Mouse (Mus musculus) midbrain, embryonic 12.5 days (tissue): Measurements from ENCODE around the gene Dcaf5. TPM values are rescaled to one million over a fixed set of nuclear protein-coding genes. Genes with fewer than 3 reads are reported as not detected.

ENCODE experiments used
- ATAC-seq: fragments of 200-750 bp; cut with Nextera tagmentation; 2 replicates; pipeline ENCODE4 v1.8.0; 2017; ENCODE audit warnings: low read depth, moderate TSS enrichment, moderate library complexity; ENCODE audit not compliant: low FRiP score
- H3K27ac ChIP-seq: fragments of 300-500 bp; sonication (generic); replicated peaks from 2 replicates; pipeline ENCODE4 v1.5.1; 2016; ENCODE audit warnings: mild to moderate bottlenecking
- H3K27me3 ChIP-seq: fragments of 300-500 bp; sonication (generic); 2 replicates; pipeline ENCODE4 v1.6.1; 2016; ENCODE audit warnings: mild to moderate bottlenecking
- H3K36me3 ChIP-seq: fragments of 300-500 bp; sonication (generic); 2 replicates; pipeline ENCODE4 v1.6.1; 2016
- H3K4me1 ChIP-seq: fragments of 300-500 bp; sonication (generic); 2 replicates; pipeline ENCODE4 v1.6.1; 2016
- H3K4me2 ChIP-seq: fragments of 300-500 bp; sonication (generic); replicated peaks from 2 replicates; pipeline ENCODE4 v1.6.1; 2016; ENCODE audit warnings: mild to moderate bottlenecking, moderate library complexity
- H3K4me3 ChIP-seq: fragments of 300-500 bp; sonication (generic); 2 replicates; pipeline ENCODE4 v1.5.1; 2016; ENCODE audit warnings: mild to moderate bottlenecking
- H3K9ac ChIP-seq: fragments of 300-500 bp; sonication (generic); replicated peaks from 2 replicates; pipeline ENCODE4 v1.6.1; 2016; ENCODE audit warnings: mild to moderate bottlenecking, moderate library complexity
- H3K9me3 ChIP-seq: fragments of 300-500 bp; sonication (generic); 2 replicates; pipeline ENCODE4 v1.6.1; 2016; ENCODE audit warnings: mild to moderate bottlenecking
- WGBS: fragments of 180-500 bp; shearing (Covaris S2); methylation state at CpG from one replicate; pipeline ENCODE4 v1.1.7; 2016; 5-methylcytosine and 5-hydroxymethylcytosine counted together
- polyA plus RNA-seq: library from polyadenylated mRNA; unstranded; fragments of >200 nt; fragmentation: Nextera tagmentation; extraction: Ambion mirVana; gene quantifications from 2 replicates; pipeline ENCODE4 v1.2.1, GENCODE M21; 2016

Dcaf5 gene
- polyA plus RNA-seq, 1 experiment from 2014 or later: 26.1 TPM

DNA sequence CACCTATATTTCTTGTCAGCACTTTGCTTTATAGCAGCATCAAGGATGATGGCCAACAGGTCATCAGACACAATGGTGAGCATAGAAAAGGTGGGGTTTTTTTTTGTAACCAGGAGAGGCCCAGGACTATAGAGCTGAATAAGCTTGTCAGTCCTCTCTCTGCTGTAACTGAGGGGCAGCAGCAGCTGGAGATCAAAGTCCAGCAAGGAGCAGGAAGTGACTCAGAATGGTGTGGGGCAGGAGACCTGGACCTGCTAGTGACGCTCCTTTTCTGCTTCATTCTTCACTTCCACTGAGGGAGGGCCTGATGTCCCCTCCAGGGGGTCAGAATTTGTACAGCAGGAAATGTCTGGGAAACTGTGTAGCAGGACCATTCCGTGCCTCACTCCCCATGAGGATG, 106.8 kb downstream of the Dcaf5 start:
- no peak for ATAC-seq
- peaks cover 4% of the 10 kb centered on the region; the same call in 1 of the 2 replicates for H3K4me1 ChIP-seq
- H3K27me3 ChIP-seq: no peaks in the 10 kb centered on the region
- no peak overlapping the region for H3K4me3 ChIP-seq
- H3K4me2 ChIP-seq: no peak overlapping the region
- 70% methylated on average over 2 of the region's 2 CpGs for WGBS
- no peak overlapping the region for H3K27ac ChIP-seq
- no peaks in the 10 kb centered on the region for H3K36me3 ChIP-seq
- no peaks in the 10 kb centered on the region for H3K9me3 ChIP-seq
- no peak overlapping the region for H3K9ac ChIP-seq

GRCm38 (mm10) chr12:80326047-80326446, 110.4 kb downstream of the Dcaf5 start:
- H3K4me1 ChIP-seq: no peaks in the 10 kb centered on the region
- no peak overlapping the region for H3K4me2 ChIP-seq
- no peak overlapping the region for H3K27ac ChIP-seq
- ATAC-seq: no peak
- H3K36me3 ChIP-seq: no peaks in the 10 kb centered on the region
- H3K27me3 ChIP-seq: no peaks in the 10 kb centered on the region
- H3K9me3 ChIP-seq: no peaks in the 10 kb centered on the region
- no peak overlapping the region for H3K4me3 ChIP-seq
- H3K9ac ChIP-seq: no peak overlapping the region

DNA sequence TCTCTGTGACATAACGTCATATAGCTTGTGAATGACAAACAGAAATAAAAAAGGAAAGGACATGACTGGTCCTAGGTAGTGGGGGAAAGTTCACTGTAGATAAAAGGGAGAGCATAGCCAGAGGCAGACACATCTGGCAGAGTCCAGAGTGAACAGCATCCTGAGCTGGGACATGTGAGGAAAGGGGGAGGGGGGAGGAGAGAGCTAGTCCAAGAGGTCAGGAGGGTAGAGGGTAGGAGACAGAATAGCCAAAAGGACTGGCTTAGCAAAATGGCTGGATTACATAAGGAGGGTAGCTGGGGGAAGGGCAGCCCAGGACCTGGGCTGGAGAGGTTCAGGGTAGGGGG, 111.6 kb downstream of the Dcaf5 start:
- H3K27ac ChIP-seq: no peak overlapping the region
- 63% methylated on average over 1 of the region's 1 CpGs for WGBS
- no peak for ATAC-seq

GRCm38 (mm10) chr12:80324051-80324784, 112.2 kb downstream of the Dcaf5 start:
- H3K27me3 ChIP-seq: no peaks in the 10 kb centered on the region
- H3K9ac ChIP-seq: no peak overlapping the region
- H3K36me3 ChIP-seq: no peaks in the 10 kb centered on the region
- H3K4me3 ChIP-seq: no peak overlapping the region
- ATAC-seq: no peak
- H3K27ac ChIP-seq: no peak overlapping the region
- 85% methylated on average over 9 of the region's 9 CpGs for WGBS
- no peaks in the 10 kb centered on the region for H3K4me1 ChIP-seq
- H3K9me3 ChIP-seq: no peaks in the 10 kb centered on the region
- no peak overlapping the region for H3K4me2 ChIP-seq

More for the DNA sequence above, 111.6 kb downstream of the Dcaf5 start:
- no peaks in the 10 kb centered on the region for H3K36me3 ChIP-seq
- H3K4me2 ChIP-seq: no peak overlapping the region
- no peaks in the 10 kb centered on the region for H3K27me3 ChIP-seq
- H3K4me1 ChIP-seq: no peaks in the 10 kb centered on the region
- no peaks in the 10 kb centered on the region for H3K9me3 ChIP-seq
- no peak overlapping the region for H3K4me3 ChIP-seq
- H3K9ac ChIP-seq: no peak overlapping the region

GRCm38 (mm10) chr12:80323371-80324050, 112.9 kb downstream of the Dcaf5 start:
- WGBS: 60% methylated on average over 8 of the region's 8 CpGs
- ATAC-seq: no peak
- Histone ChIP-seq H3K9me3 (no peaks in the 10 kb centered on the region), H3K4me1 (no peaks in the 10 kb centered on the region), H3K4me2 (no peak overlapping the region), H3K27me3 (no peaks in the 10 kb centered on the region), H3K4me3 (no peak overlapping the region), H3K27ac (no peak overlapping the region), H3K9ac (no peak overlapping the region), H3K36me3 (no peaks in the 10 kb centered on the region)

- no peaks in the 10 kb centered on the region for H3K36me3 ChIP-seq
- H3K9ac ChIP-seq: no peak overlapping the region
- H3K27me3 ChIP-seq: no peaks in the 10 kb centered on the region
- no peak overlapping the region for H3K4me3 ChIP-seq
- no peaks in the 10 kb centered on the region for H3K4me1 ChIP-seq
- no peak overlapping the region for H3K27ac ChIP-seq
- no peak overlapping the region for H3K4me2 ChIP-seq
- no peak for ATAC-seq
- WGBS: 76% methylated on average over 6 of the region's 6 CpGs
- H3K9me3 ChIP-seq: no peaks in the 10 kb centered on the region
Measured at GRCm38 (mm10) chr12:80322494-80322893, 113.9 kb downstream of the Dcaf5 start.

DNA sequence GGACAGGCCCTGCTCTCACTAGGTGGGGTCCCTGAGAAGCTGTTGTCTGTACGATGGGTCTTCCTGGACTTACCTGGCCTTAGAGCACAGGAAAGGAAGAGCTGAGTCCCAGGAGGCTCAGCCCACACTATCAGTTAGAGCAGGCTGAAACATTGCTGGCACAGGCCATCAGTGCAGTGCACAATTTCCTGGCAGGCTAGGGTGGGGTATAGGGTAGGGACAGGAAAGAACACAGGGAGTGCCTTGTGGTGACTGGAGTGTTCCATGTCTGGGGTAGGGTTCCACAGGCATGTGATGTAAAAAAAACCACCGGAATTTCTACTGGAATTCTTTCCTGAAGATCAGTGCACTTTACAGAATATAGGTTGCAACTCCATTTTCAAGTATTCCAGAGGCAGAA, 117.3 kb downstream of the Dcaf5 start:
- Histone ChIP-seq H3K9ac (no peak overlapping the region), H3K4me1 (no peaks in the 10 kb centered on the region), H3K27me3 (no peaks in the 10 kb centered on the region), H3K4me2 (no peak overlapping the region), H3K4me3 (no peak overlapping the region), H3K9me3 (no peaks in the 10 kb centered on the region), H3K36me3 (no peaks in the 10 kb centered on the region), H3K27ac (no peak overlapping the region)
- WGBS: 86% methylated on average over 2 of the region's 2 CpGs
- ATAC-seq: no peak

GRCm38 (mm10) chr12:80315321-80315720, 121.1 kb downstream of the Dcaf5 start:
- 91% methylated on average over 2 of the region's 2 CpGs for WGBS
- no peak overlapping the region for H3K4me3 ChIP-seq
- H3K9ac ChIP-seq: no peak overlapping the region
- no peaks in the 10 kb centered on the region for H3K9me3 ChIP-seq
- no peak for ATAC-seq
- H3K36me3 ChIP-seq: no peaks in the 10 kb centered on the region
- H3K4me1 ChIP-seq: no peaks in the 10 kb centered on the region
- no peak overlapping the region for H3K4me2 ChIP-seq
- no peaks in the 10 kb centered on the region for H3K27me3 ChIP-seq
- H3K27ac ChIP-seq: no peak overlapping the region

DNA sequence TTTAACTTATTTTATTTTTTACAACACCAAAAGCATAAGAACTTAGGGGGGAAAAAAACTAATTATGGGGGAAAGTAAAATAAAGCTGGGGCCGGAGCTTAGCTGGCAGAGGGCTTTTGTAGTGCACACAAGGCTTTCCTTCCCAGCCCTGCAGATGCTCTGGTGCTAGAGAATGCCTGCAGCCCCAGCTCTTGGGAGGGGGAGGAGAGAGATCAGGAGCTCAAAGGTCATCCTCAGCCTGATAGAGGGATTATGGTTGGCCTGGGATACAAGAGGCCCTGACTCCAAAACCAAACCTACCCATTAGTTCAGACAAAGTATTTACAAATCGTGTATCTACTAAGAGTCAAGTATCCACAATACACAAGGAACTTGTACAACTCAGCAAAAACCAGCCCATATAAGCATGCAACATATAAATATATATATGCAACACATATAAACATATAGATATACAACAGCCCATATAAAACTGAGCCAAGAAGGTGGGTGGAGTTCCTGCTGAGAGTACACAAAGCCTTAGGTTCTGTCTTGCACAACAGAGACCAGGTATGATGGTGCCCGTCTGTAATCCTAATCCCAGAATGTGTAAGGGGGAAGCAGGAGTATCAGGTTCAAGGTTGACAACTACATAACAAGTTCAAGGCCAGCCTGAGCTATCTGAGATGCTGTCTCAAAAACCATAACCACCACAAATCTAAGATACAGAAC, 124.3 kb downstream of the Dcaf5 start:
- Histone ChIP-seq H3K9me3 (no peaks in the 10 kb centered on the region), H3K27ac (no peak overlapping the region), H3K4me3 (no peak overlapping the region), H3K4me1 (no peaks in the 10 kb centered on the region), H3K4me2 (no peak overlapping the region), H3K9ac (no peak overlapping the region), H3K27me3 (no peaks in the 10 kb centered on the region), H3K36me3 (no peaks in the 10 kb centered on the region)
- WGBS: 33% methylated on average over 3 of the region's 3 CpGs
- no peak for ATAC-seq

DNA sequence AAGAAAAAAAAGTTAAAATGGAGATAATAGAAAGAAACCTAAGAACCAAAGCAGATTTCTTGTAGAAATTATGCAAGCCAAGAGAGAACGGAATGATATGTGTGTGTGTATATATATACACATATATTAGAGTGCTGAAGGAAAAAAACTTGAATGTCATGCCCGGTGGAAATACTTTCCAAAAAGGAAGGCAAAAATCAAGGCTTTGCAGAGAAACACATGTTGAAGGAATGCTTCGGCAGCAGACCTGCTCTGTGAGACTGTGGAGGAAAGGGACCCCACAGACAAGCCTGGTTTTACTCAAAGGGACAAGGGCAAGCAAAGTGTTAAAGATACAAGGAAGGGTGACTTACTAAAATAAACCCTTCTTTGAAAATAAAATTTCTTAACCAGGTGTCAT, 128.8 kb downstream of the Dcaf5 start:
- no peak for ATAC-seq
- no peak overlapping the region for H3K4me3 ChIP-seq
- H3K27me3 ChIP-seq: no peaks in the 10 kb centered on the region
- H3K4me1 ChIP-seq: no peaks in the 10 kb centered on the region
- no peak overlapping the region for H3K4me2 ChIP-seq
- H3K9ac ChIP-seq: no peak overlapping the region
- WGBS: 72% methylated on average over 3 of the region's 3 CpGs
- H3K9me3 ChIP-seq: no peaks in the 10 kb centered on the region
- H3K27ac ChIP-seq: no peak overlapping the region
- no peaks in the 10 kb centered on the region for H3K36me3 ChIP-seq

DNA sequence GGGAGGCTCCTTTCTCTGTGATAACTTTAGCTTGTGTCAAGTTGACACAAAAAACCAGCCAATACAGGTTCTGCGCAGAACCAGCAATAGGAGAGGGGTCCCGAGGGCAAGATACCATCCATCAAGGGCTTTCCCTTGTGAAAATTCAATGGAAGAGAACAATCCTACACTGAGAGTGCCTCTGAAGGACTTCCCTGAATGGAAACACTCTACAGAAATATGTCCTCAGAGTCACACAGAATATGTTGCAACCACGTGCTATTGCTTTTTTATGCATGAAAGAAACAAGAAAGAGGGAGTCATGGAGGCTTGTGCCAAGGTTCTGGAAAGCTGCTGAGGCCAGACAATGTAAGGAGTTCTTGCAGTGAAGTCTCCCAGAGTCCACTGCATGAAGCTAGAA, 131.9 kb downstream of the Dcaf5 start:
- Histone ChIP-seq H3K4me2 (no peak overlapping the region), H3K27ac (no peak overlapping the region), H3K36me3 (no peaks in the 10 kb centered on the region), H3K9ac (no peak overlapping the region), H3K4me1 (no peaks in the 10 kb centered on the region), H3K27me3 (no peaks in the 10 kb centered on the region), H3K9me3 (no peaks in the 10 kb centered on the region), H3K4me3 (no peak overlapping the region)
- 95% methylated on average over 3 of the region's 3 CpGs for WGBS
- no peak for ATAC-seq

DNA sequence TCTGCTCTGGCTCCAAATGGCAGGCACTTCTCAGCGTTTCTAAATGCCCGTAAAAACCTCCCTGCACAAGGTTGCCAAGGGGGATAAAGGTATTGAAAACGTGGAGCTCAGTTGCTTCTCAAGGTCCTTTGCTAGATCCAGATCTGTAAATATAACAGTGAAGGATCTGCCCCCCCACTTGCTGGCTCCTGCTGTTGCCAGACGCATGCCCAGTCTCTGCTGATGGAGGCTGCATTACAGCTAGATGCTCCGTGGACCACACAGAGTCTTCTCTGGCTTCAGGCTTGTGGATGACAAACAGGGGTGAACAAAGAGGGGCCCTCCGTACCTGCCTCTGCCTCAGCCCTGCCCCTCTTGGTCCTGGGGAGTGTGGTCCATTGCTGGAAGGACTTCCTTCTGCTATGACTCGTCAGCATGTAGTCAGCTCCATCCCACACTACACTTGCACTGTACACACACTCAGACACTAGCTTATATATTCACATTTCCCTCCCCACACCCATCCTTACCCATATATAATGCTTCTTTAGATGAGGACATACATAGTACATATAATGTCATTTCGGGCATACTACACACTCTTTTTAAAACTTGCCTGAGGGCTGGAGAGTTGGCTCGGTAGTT, 135.5 kb downstream of the Dcaf5 start:
- no peaks in the 10 kb centered on the region for H3K36me3 ChIP-seq
- no peaks in the 10 kb centered on the region for H3K4me1 ChIP-seq
- no peaks in the 10 kb centered on the region for H3K27me3 ChIP-seq
- H3K9ac ChIP-seq: no peak overlapping the region
- H3K4me3 ChIP-seq: no peak overlapping the region
- 78% methylated on average over 9 of the region's 9 CpGs for WGBS
- H3K27ac ChIP-seq: no peak overlapping the region
- H3K4me2 ChIP-seq: no peak overlapping the region
- no peak for ATAC-seq
- no peaks in the 10 kb centered on the region for H3K9me3 ChIP-seq
